Mouse (Mus musculus) thymus, postnatal 4 days (tissue): ENCODE measurements around the gene Mrgprg.
A peak's percentile ranks its signal among the peaks of the same experiment; 100 is the strongest.

Experiments
- DNase-seq: peaks from one replicate; pipeline ENCODE4 v3.0.0; 2021

Gene Mrgprg

GRCm38 (mm10) chr7:143755357-143756124 is 11.3 kb downstream of the Mrgprg start:
- DNase-seq: peak; percentile 6

- peak; percentile 88 for DNase-seq
Observed at GRCm38 (mm10) chr7:143753990-143754715, 12.6 kb downstream of the Mrgprg start.

GRCm38 (mm10) chr7:143752606-143753005 is 14.2 kb downstream of the Mrgprg start:
- no peak for DNase-seq

GRCm38 (mm10) chr7:143752056-143752455 is 14.7 kb downstream of the Mrgprg start:
- no peak for DNase-seq

- DNase-seq: no peak
Observed at GRCm38 (mm10) chr7:143751380-143751779, 15.4 kb downstream of the Mrgprg start.

GRCm38 (mm10) chr7:143749045-143749444 is 17.7 kb downstream of the Mrgprg start:
- DNase-seq: no peak

GRCm38 (mm10) chr7:143748041-143748868 is 18.5 kb downstream of the Mrgprg start:
- peak; percentile 91 for DNase-seq

- no peak for DNase-seq
Observed at GRCm38 (mm10) chr7:143740653-143741052, 26.1 kb downstream of the Mrgprg start.

GRCm38 (mm10) chr7:143739511-143740461 is 27.0 kb downstream of the Mrgprg start:
- DNase-seq: peak; percentile 82

- DNase-seq: no peak
Observed at GRCm38 (mm10) chr7:143738601-143739006, 28.2 kb downstream of the Mrgprg start.

- no peak for DNase-seq
Observed at GRCm38 (mm10) chr7:143738194-143738593, 28.6 kb downstream of the Mrgprg start.

GRCm38 (mm10) chr7:143733746-143734145 is 33.0 kb downstream of the Mrgprg start:
- no peak for DNase-seq

GRCm38 (mm10) chr7:143729886-143730285 is 36.9 kb downstream of the Mrgprg start:
- DNase-seq: no peak

GRCm38 (mm10) chr7:143726396-143726795 is 40.4 kb downstream of the Mrgprg start:
- peak; percentile 61 for DNase-seq

GRCm38 (mm10) chr7:143723841-143724240 is 43.0 kb downstream of the Mrgprg start:
- DNase-seq: no peak

- DNase-seq: no peak
Observed at GRCm38 (mm10) chr7:143722646-143723045, 44.1 kb downstream of the Mrgprg start.

- no peak for DNase-seq
Observed at GRCm38 (mm10) chr7:143717811-143718210, 49.0 kb downstream of the Mrgprg start.
